Mouse (Mus musculus) midbrain, embryonic 12.5 days (tissue): ENCODE data around the gene Cap2. TPM values are rescaled to one million over a fixed set of nuclear protein-coding genes. Genes with fewer than 3 reads are reported as not detected.

Experiments used
- ATAC-seq: fragments of 200-750 bp; cut with Nextera tagmentation; 2 replicates; pipeline ENCODE4 v1.8.0; 2017; ENCODE audit warnings: low read depth, moderate TSS enrichment, moderate library complexity; ENCODE audit not compliant: low FRiP score
- H3K27ac ChIP-seq: fragments of 300-500 bp; sonication (generic); replicated peaks from 2 replicates; pipeline ENCODE4 v1.5.1; 2016; ENCODE audit warnings: mild to moderate bottlenecking
- H3K27me3 ChIP-seq: fragments of 300-500 bp; sonication (generic); 2 replicates; pipeline ENCODE4 v1.6.1; 2016; ENCODE audit warnings: mild to moderate bottlenecking
- H3K36me3 ChIP-seq: fragments of 300-500 bp; sonication (generic); 2 replicates; pipeline ENCODE4 v1.6.1; 2016
- H3K4me1 ChIP-seq: fragments of 300-500 bp; sonication (generic); 2 replicates; pipeline ENCODE4 v1.6.1; 2016
- H3K4me2 ChIP-seq: fragments of 300-500 bp; sonication (generic); replicated peaks from 2 replicates; pipeline ENCODE4 v1.6.1; 2016; ENCODE audit warnings: mild to moderate bottlenecking, moderate library complexity
- H3K4me3 ChIP-seq: fragments of 300-500 bp; sonication (generic); 2 replicates; pipeline ENCODE4 v1.5.1; 2016; ENCODE audit warnings: mild to moderate bottlenecking
- H3K9ac ChIP-seq: fragments of 300-500 bp; sonication (generic); replicated peaks from 2 replicates; pipeline ENCODE4 v1.6.1; 2016; ENCODE audit warnings: mild to moderate bottlenecking, moderate library complexity
- H3K9me3 ChIP-seq: fragments of 300-500 bp; sonication (generic); 2 replicates; pipeline ENCODE4 v1.6.1; 2016; ENCODE audit warnings: mild to moderate bottlenecking
- WGBS: fragments of 180-500 bp; shearing (Covaris S2); methylation state at CpG from one replicate; pipeline ENCODE4 v1.1.7; 2016; 5-methylcytosine and 5-hydroxymethylcytosine counted together
- polyA plus RNA-seq: library from polyadenylated mRNA; unstranded; fragments of >200 nt; fragmentation: Nextera tagmentation; extraction: Ambion mirVana; gene quantifications from 2 replicates; pipeline ENCODE4 v1.2.1, GENCODE M21; 2016

Gene Cap2
- 9.6 and 9.9 TPM in 2 replicates for polyA plus RNA-seq

GRCm38 (mm10) chr13:46501800-46502389 lies at the start of gene Cap2:
Gene Cap2, plus strand, starts transcription at chr13:46501848.
- no peaks in the 10 kb centered on the region for H3K36me3 ChIP-seq
- peak within 1 kb of the TSS; percentile 93 for H3K4me2 ChIP-seq
- H3K27ac ChIP-seq, result no peak within 1 kb of the TSS; the same call in 1 of the 2 replicates
- no peaks in the 10 kb centered on the region for H3K9me3 ChIP-seq
- under 1% methylated on average over 34 of the region's 42 CpGs for WGBS
- H3K9ac ChIP-seq, result peak within 1 kb of the TSS; percentile 69
- peak within 1 kb of the TSS; percentile 62 for H3K4me3 ChIP-seq
- ATAC-seq, result peak; percentile 89
- H3K27me3 ChIP-seq, result peaks cover 4% of the 10 kb centered on the region; the same call in 1 of the 2 replicates
- H3K4me1 ChIP-seq, result peaks cover 8% of the 10 kb centered on the region; the same call in 1 of the 2 replicates

- Histone ChIP-seq H3K4me3 (no peak overlapping the region), H3K9ac (no peak overlapping the region), H3K9me3 (no peaks in the 10 kb centered on the region), H3K36me3 (no peaks in the 10 kb centered on the region), H3K27me3 (no peaks in the 10 kb centered on the region), H3K27ac (no peak overlapping the region), H3K4me2 (no peak overlapping the region), H3K4me1 (no peaks in the 10 kb centered on the region)
- 83% methylated on average over 10 of the region's 10 CpGs for WGBS
- no peak for ATAC-seq
Measured at GRCm38 (mm10) chr13:46459546-46459945, 42.1 kb upstream of the Cap2 start.

GRCm38 (mm10) chr13:46462280-46462679 lies 39.4 kb upstream of the Cap2 start:
- Histone ChIP-seq H3K27me3 (no peaks in the 10 kb centered on the region), H3K4me1 (no peaks in the 10 kb centered on the region), H3K4me2 (no peak overlapping the region), H3K27ac (no peak overlapping the region), H3K36me3 (no peaks in the 10 kb centered on the region), H3K9ac (no peak overlapping the region), H3K4me3 (no peak overlapping the region), H3K9me3 (no peaks in the 10 kb centered on the region)
- 90% methylated on average over 4 of the region's 4 CpGs for WGBS
- ATAC-seq, result no peak

DNA sequence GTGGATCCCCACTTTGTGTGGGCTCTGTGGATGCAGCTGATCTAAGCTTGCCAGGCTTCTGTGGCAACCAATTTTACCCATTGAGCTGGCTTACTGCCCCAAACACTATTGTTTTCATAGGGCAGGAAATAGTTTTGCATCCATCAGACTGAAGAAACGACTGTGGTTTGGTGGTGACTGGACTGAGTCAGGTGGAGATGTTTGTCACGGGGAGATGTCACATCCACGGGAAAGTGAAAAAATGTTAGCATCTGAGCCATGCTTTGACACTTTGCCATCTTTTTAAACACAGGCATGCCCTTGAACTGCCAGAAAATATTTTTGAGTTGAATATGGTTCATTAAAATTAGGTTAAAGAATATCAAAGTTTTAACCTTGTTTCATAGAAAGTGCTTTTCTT lies 37.9 kb upstream of the Cap2 start:
- WGBS, result 80% methylated on average over 3 of the region's 3 CpGs
- Histone ChIP-seq H3K9ac (no peak overlapping the region), H3K4me2 (no peak overlapping the region), H3K4me3 (no peak overlapping the region), H3K9me3 (no peaks in the 10 kb centered on the region), H3K27me3 (no peaks in the 10 kb centered on the region), H3K36me3 (no peaks in the 10 kb centered on the region), H3K4me1 (no peaks in the 10 kb centered on the region), H3K27ac (no peak overlapping the region)
- no peak for ATAC-seq

DNA sequence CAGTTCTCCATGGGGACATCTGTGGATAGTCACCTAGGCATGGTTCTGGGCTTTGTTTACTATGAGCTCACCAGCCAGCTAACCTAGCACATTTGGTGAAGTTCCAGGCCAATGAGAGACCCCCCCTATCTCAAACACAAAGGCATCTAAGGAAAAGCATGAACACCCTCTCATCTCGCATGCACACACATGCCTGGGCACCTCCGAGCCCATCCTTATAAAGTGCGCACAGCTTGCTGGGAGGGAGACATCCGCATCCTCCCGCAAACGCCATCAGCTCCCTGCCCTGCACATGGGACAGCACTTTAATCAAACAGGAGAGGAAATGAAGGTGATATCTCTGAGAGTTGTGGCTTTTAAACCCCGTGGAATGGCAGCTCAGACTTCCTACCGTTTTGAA lies 33.4 kb upstream of the Cap2 start:
- H3K4me2 ChIP-seq, result no peak overlapping the region
- H3K4me3 ChIP-seq, result no peak overlapping the region
- WGBS, result 68% methylated on average over 8 of the region's 8 CpGs
- no peaks in the 10 kb centered on the region for H3K4me1 ChIP-seq
- H3K9me3 ChIP-seq, result no peaks in the 10 kb centered on the region
- no peak overlapping the region for H3K27ac ChIP-seq
- H3K36me3 ChIP-seq, result no peaks in the 10 kb centered on the region
- no peak for ATAC-seq
- no peaks in the 10 kb centered on the region for H3K27me3 ChIP-seq
- no peak overlapping the region for H3K9ac ChIP-seq

DNA sequence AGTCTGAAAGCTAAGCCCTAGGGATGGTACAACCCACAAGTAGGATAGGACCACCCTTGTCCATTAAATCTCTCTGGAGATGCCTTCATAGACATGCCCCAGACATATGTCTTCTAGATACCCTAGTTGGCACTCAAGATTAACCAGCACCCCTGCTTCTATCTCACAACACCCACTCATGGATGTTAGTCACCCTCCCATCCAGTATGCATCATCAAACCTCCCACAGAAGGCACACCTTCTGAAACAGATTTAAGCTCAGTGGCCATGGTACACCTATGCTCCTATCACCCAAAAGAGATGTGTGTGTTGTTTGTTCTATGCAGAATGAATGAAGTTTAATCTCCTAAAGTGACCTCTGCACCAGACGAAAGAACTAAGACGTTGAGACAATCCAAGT lies 32.1 kb upstream of the Cap2 start:
- no peak overlapping the region for H3K4me2 ChIP-seq
- no peak for ATAC-seq
- no peak overlapping the region for H3K27ac ChIP-seq
- no peaks in the 10 kb centered on the region for H3K36me3 ChIP-seq
- H3K9ac ChIP-seq, result no peak overlapping the region
- 85% methylated on average over 2 of the region's 2 CpGs for WGBS
- no peak overlapping the region for H3K4me3 ChIP-seq
- H3K27me3 ChIP-seq, result no peaks in the 10 kb centered on the region
- no peaks in the 10 kb centered on the region for H3K4me1 ChIP-seq
- no peaks in the 10 kb centered on the region for H3K9me3 ChIP-seq

- H3K36me3 ChIP-seq, result no peaks in the 10 kb centered on the region
- 88% methylated on average over 3 of the region's 3 CpGs for WGBS
- no peak overlapping the region for H3K4me2 ChIP-seq
- ATAC-seq, result no peak
- no peak overlapping the region for H3K27ac ChIP-seq
- H3K4me1 ChIP-seq, result no peaks in the 10 kb centered on the region
- no peak overlapping the region for H3K4me3 ChIP-seq
- no peak overlapping the region for H3K9ac ChIP-seq
- H3K27me3 ChIP-seq, result no peaks in the 10 kb centered on the region
- no peaks in the 10 kb centered on the region for H3K9me3 ChIP-seq
Measured at GRCm38 (mm10) chr13:46481271-46481670, 20.4 kb upstream of the Cap2 start.

- no peaks in the 10 kb centered on the region for H3K9me3 ChIP-seq
- ATAC-seq, result no peak
- H3K4me1 ChIP-seq, result no peaks in the 10 kb centered on the region
- no peak overlapping the region for H3K4me2 ChIP-seq
- H3K36me3 ChIP-seq, result no peaks in the 10 kb centered on the region
- H3K4me3 ChIP-seq, result no peak overlapping the region
- no peaks in the 10 kb centered on the region for H3K27me3 ChIP-seq
- H3K9ac ChIP-seq, result no peak overlapping the region
- WGBS, result 87% methylated on average over 3 of the region's 3 CpGs
- H3K27ac ChIP-seq, result no peak overlapping the region
Measured at GRCm38 (mm10) chr13:46485605-46486004, 16.0 kb upstream of the Cap2 start.

DNA sequence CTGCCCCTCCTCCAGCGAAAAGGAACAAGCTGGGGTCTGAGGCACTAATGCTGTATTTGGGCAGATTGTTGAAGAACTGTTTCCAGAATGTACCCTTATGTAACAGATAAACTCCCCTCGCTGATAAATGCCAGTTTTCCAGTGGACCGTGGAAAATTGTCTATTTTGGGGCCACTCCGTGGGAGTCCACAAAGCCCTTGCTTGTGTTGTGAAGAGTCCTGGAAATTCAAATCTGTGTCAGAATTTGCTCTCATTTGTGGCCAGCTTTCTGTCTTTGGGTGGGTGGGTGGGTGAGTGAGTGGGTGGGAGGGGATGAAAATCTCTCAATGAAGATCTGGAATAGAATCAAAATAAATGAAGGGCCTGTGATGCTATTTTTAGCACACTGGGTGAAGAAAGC lies 13.5 kb upstream of the Cap2 start:
- no peaks in the 10 kb centered on the region for H3K27me3 ChIP-seq
- H3K27ac ChIP-seq, result no peak overlapping the region
- H3K9me3 ChIP-seq, result no peaks in the 10 kb centered on the region
- no peaks in the 10 kb centered on the region for H3K4me1 ChIP-seq
- H3K9ac ChIP-seq, result no peak overlapping the region
- ATAC-seq, result no peak
- WGBS, result 82% methylated on average over 4 of the region's 4 CpGs
- H3K36me3 ChIP-seq, result no peaks in the 10 kb centered on the region
- no peak overlapping the region for H3K4me3 ChIP-seq
- no peak overlapping the region for H3K4me2 ChIP-seq

DNA sequence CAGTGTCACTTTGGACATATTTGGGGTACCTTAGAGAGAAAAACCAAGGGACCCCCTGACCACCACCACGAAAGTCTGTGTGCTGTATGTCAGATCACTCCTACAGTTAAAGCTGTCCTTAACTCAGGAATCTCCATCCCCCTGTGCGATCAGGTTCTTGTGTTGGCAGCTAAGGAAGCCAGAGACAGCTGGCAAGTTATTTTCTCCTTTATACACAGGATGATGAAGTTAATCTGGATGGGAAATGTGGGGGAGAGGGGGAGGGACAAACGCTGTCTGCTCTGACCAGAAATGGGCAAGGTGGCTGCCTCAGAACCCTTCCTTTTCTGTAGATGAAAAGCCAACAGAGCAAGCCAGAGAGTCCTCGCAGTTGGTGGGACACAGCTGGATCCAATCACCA lies 11.0 kb upstream of the Cap2 start:
- Histone ChIP-seq H3K4me1 (no peaks in the 10 kb centered on the region), H3K9ac (no peak overlapping the region), H3K36me3 (no peaks in the 10 kb centered on the region), H3K27me3 (no peaks in the 10 kb centered on the region), H3K9me3 (no peaks in the 10 kb centered on the region), H3K4me3 (no peak overlapping the region), H3K27ac (no peak overlapping the region), H3K4me2 (no peak overlapping the region)
- 37% methylated on average over 4 of the region's 4 CpGs for WGBS
- no peak for ATAC-seq

DNA sequence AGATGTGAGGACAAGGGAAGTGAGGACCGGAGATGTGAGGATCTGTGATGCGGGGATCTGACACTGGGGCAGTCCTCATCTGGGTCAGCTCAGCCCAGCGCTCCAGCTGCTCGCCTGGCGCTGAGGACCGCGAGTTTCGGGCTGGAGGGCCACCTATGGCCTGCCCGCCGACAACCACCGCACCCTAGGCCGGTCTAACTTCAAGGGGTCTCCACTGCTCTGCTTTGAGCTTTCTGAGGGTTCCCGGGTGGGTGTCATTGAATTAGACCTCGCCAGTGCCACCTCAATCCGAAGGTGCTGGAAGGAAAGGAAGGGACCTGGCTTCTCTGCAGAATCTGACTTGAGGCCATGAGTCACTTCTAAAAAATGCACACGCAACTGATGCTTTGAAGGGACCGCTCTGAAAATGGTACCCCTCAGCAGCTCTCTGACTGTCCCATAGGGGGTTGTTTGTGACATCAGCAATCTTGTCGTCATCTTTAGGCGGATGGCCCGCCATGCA lies 793 bp downstream of the Cap2 start:
- no peak overlapping the region for H3K27ac ChIP-seq
- ATAC-seq, result peak; percentile 89
- H3K4me1 ChIP-seq, result peaks cover 8% of the 10 kb centered on the region; the same call in 1 of the 2 replicates
- H3K4me2 ChIP-seq, result peak overlapping the region; percentile 93
- no peaks in the 10 kb centered on the region for H3K9me3 ChIP-seq
- H3K4me3 ChIP-seq, result peak overlapping the region; percentile 62
- peak overlapping the region; percentile 69 for H3K9ac ChIP-seq
- 7% methylated on average over 20 of the region's 20 CpGs for WGBS
- H3K27me3 ChIP-seq, result peaks cover 4% of the 10 kb centered on the region; the same call in 1 of the 2 replicates
- no peaks in the 10 kb centered on the region for H3K36me3 ChIP-seq

- no peaks in the 10 kb centered on the region for H3K36me3 ChIP-seq
Measured at GRCm38 (mm10) chr13:46507944-46508343, 6.3 kb downstream of the Cap2 start.

DNA sequence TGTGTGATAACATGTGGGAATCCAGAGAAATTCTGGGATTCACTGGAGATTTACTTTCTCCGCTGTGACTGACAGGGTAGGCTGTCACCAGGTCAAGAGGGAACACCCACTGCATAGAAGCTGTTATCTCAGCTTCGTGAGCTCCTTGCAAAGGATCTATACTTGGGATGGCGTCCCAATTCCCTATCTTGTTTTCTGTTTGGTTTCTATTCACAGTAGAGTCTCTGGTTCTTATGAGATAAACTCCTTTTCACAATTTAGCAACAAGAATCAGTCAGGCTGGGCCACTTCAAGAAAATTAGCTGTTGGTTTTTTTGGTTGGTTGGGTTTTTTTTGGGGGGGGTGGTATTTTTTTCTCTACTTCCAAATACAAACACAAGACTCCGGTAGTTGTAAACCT lies 7.2 kb downstream of the Cap2 start:
- Histone ChIP-seq H3K27me3 (no peaks in the 10 kb centered on the region), H3K4me3 (no peak overlapping the region), H3K9me3 (no peaks in the 10 kb centered on the region), H3K4me2 (no peak overlapping the region), H3K9ac (no peak overlapping the region), H3K27ac (no peak overlapping the region), H3K4me1 (no peaks in the 10 kb centered on the region), H3K36me3 (no peaks in the 10 kb centered on the region)
- no peak for ATAC-seq
- 84% methylated on average over 4 of the region's 4 CpGs for WGBS

More at GRCm38 (mm10) chr13:46507944-46508343, 6.3 kb downstream of the Cap2 start:
- H3K4me1 ChIP-seq, result no peaks in the 10 kb centered on the region
- no peak overlapping the region for H3K9ac ChIP-seq
- H3K9me3 ChIP-seq, result no peaks in the 10 kb centered on the region
- H3K4me2 ChIP-seq, result no peak overlapping the region
- ATAC-seq, result no peak
- WGBS, result 90% methylated on average over 7 of the region's 7 CpGs
- H3K27ac ChIP-seq, result no peak overlapping the region
- peaks cover 4% of the 10 kb centered on the region; the same call in 1 of the 2 replicates for H3K27me3 ChIP-seq
- no peak overlapping the region for H3K4me3 ChIP-seq
